Comparison of ENCODE assay signal across 18 mouse cellular contexts in genomic region chr13:30254421-30254820, GRCm38 (mm10).
DNase-seq lines count a peak whose midpoint lies in the region; TF ChIP-seq lines count a peak whose summit lies in the region.
"Had no signal": no experiment of that assay in that cellular context is flagged by ENCODE, and none has a peak within 500 bp of the region (broad histone marks: within the 10 kb centered on the region; RNA-seq: fewer than 3 reads in every experiment).

No protein-coding gene starts in this region.

- peak overlapping the region; percentile 63 for H3K27ac ChIP-seq in gastrocnemius, adult 2 months
- peak overlapping the region; percentile 69; the same call in 1 of the 2 replicates for H3K27ac ChIP-seq in layer of hippocampus, adult 2 months
- H3K27ac ChIP-seq in olfactory bulb, adult 2 months (ENCODE audit: insufficient read depth, low read depth, low read length), result 0 out of 2 replicates have a peak overlapping the region, but pooled peaks have one; percentile 55
- H3K27ac ChIP-seq in heart, adult 2 months, result no peak overlapping the region
- H3K27ac ChIP-seq: embryonic facial prominence, embryonic 13.5 days; forebrain, embryonic 12.5 days; hindbrain, embryonic 15.5 days had no signal

- no peak for TF ChIP-seq CTCF in gastrocnemius, adult 2 months (IDR thresholded peaks at IDR 0.05)
- no peak for TF ChIP-seq CTCF in layer of hippocampus, adult 2 months (conservative IDR thresholded peaks at IDR 0.05)
- no peak for TF ChIP-seq CTCF in olfactory bulb, adult 2 months (IDR thresholded peaks at IDR 0.05; ENCODE audit: insufficient read depth, low read depth, low read length)
- no peak for TF ChIP-seq CTCF in heart, adult 2 months (IDR thresholded peaks at IDR 0.05)

- H3K4me1 ChIP-seq in olfactory bulb, adult 2 months (ENCODE audit: control insufficient read depth, insufficient read depth, low read length), result peaks cover 5% of the 10 kb centered on the region; the same call in 1 of the 2 replicates
- H3K4me1 ChIP-seq in heart, adult 2 months (ENCODE audit: control insufficient read depth, insufficient read depth, low read length), result no peaks in the 10 kb centered on the region; the same call in 1 of the 2 replicates
- H3K4me1 ChIP-seq: embryonic facial prominence, embryonic 13.5 days had no signal

- no peaks in the 10 kb centered on the region for H3K27me3 ChIP-seq in heart, adult 2 months (ENCODE audit: control insufficient read depth, insufficient read depth, low read length)
- H3K27me3 ChIP-seq: embryonic facial prominence, embryonic 13.5 days; heart, embryonic 15.5 days; hindbrain, embryonic 15.5 days had no signal

- no peak overlapping the region for H3K4me3 ChIP-seq in gastrocnemius, adult 2 months
- H3K4me3 ChIP-seq in layer of hippocampus, adult 2 months, result no peak overlapping the region
- H3K4me3 ChIP-seq in olfactory bulb, adult 2 months (ENCODE audit: insufficient read depth, low read depth, low read length), result no peak overlapping the region
- H3K4me3 ChIP-seq in heart, adult 2 months, result no peak overlapping the region
- H3K4me3 ChIP-seq: embryonic facial prominence, embryonic 13.5 days; forebrain, embryonic 12.5 days; heart, embryonic 15.5 days; hindbrain, embryonic 15.5 days had no signal

- 83% methylated on average over 6 of the region's 6 CpGs for WGBS in olfactory bulb, adult 2 months
- WGBS in heart, adult 2 months, result 80% methylated on average over 6 of the region's 6 CpGs

- H3K36me3 ChIP-seq in heart, adult 2 months (ENCODE audit: control insufficient read depth, insufficient read depth, low read length), result no peaks in the 10 kb centered on the region
- H3K36me3 ChIP-seq: embryonic facial prominence, embryonic 13.5 days; forebrain, embryonic 12.5 days; G1E; heart, embryonic 15.5 days; hindbrain, embryonic 15.5 days had no signal

- intact Hi-C loops in gastrocnemius, adult 2 months (cut with DNase I), result loop anchor here (10.0 kb wide), 1 partner anchor 60 kb away; no protein-coding TSS in a partner anchor
- intact Hi-C loops in heart, adult 2 months (cut with DNase I), result loop anchor here (5.0 to 10.0 kb wide), 2 partner anchors 62 to 400 kb away; partner anchors contain the start of gene Cdkal1

- no peaks in the 10 kb centered on the region for H3K79me2 ChIP-seq in heart, adult 2 months (replicated peaks; ENCODE audit: control insufficient read depth, insufficient read depth, low read length)

- TF ChIP-seq EP300 in heart, adult 2 months (IDR thresholded peaks at IDR 0.05; ENCODE audit: insufficient read depth, low read depth, low read length), result no peak

- TF ChIP-seq POLR2A in olfactory bulb, adult 2 months (IDR thresholded peaks at IDR 0.05; ENCODE audit: insufficient read depth, low read depth, low read length), result no peak
- no peak for TF ChIP-seq POLR2A in heart, adult 2 months (IDR thresholded peaks at IDR 0.05; ENCODE audit: insufficient read depth, low read depth, low read length)

- no peak overlapping the region for H3K9ac ChIP-seq in heart, adult 2 months (ENCODE audit: low read depth, low read length)
- H3K9ac ChIP-seq: embryonic facial prominence, embryonic 13.5 days; forebrain, embryonic 12.5 days; forebrain, postnatal 0 days; heart, embryonic 15.5 days; hindbrain, embryonic 15.5 days had no signal

- DNase-seq in gastrocnemius, adult 2 months, result no peak
- DNase-seq in gastrocnemius, postnatal 10 days, result no peak
- DNase-seq in layer of hippocampus, adult 2 months (ENCODE audit: low spot score in 2 of 2), result no peak
- no peak for DNase-seq in layer of hippocampus, postnatal 10 days (ENCODE audit: low spot score in 2 of 2)
- DNase-seq in Muller cell, postnatal 12 days (ENCODE audit: inconsistent ontology term), result peak; percentile 41
- DNase-seq in frontal cortex, postnatal 25 days (ENCODE audit: low spot score in 2 of 2), result no peak
- no peak for DNase-seq in heart, adult 2 months
- DNase-seq: B cell, adult 2 months; cerebellum, adult 11 months; cerebellum, adult 8-10 months; cerebellum, postnatal 14 days had no signal
